Mouse (Mus musculus): ENCODE measurements at regions not wholly inside any gene's neighbourhood (a gene's known extent, or its start where the extent isn't known, plus 50 kb on each side); places are given as distances from the start of the nearest gene placed in this dataset.

- H3K9ac ChIP-seq (ENCODE audit: low read depth, poor library complexity, severe bottlenecking), result no peak overlapping the region
- TF ChIP-seq EP300 (IDR thresholded peaks at IDR 0.05; ENCODE audit: insufficient read depth, low read depth, low read length), result no peak
- TF ChIP-seq CTCF (IDR thresholded peaks at IDR 0.05; ENCODE audit: low read depth, low read length), result no peak
- no peak for TF ChIP-seq POLR2A (IDR thresholded peaks at IDR 0.05; ENCODE audit: insufficient read depth, low read length)
- H3K27ac ChIP-seq (ENCODE audit: insufficient read depth, low read length), result no peak overlapping the region
- no peaks in the 10 kb centered on the region for H3K36me3 ChIP-seq (ENCODE audit: control insufficient read depth, insufficient read depth, low read length, poor library complexity, severe bottlenecking)
- H3K4me1 ChIP-seq (ENCODE audit: control insufficient read depth, insufficient read depth, low read length), result no peaks in the 10 kb centered on the region
- H3K9me3 ChIP-seq (replicated peaks; ENCODE audit: control insufficient read depth, insufficient read depth, low read length, poor library complexity, severe bottlenecking), result no peaks in the 10 kb centered on the region
- no peak overlapping the region for H3K4me3 ChIP-seq (ENCODE audit: low read depth, low read length)
- H3K27me3 ChIP-seq (ENCODE audit: control insufficient read depth, insufficient read depth, low read length, poor library complexity, severe bottlenecking), result no peaks in the 10 kb centered on the region
These were observed 378.6 kb upstream of the Zmiz1 start for GRCm38 (mm10) chr14:25080431-25080830.

- Histone ChIP-seq H3K4me1 (ENCODE audit: control insufficient read depth, insufficient read depth, low read length) (no peaks in the 10 kb centered on the region), H3K9me3 (replicated peaks; ENCODE audit: control insufficient read depth, insufficient read depth, low read length, poor library complexity, severe bottlenecking) (no peaks in the 10 kb centered on the region), H3K27me3 (ENCODE audit: control insufficient read depth, insufficient read depth, low read length, poor library complexity, severe bottlenecking) (no peaks in the 10 kb centered on the region; the same call in 1 of the 2 replicates), H3K36me3 (ENCODE audit: control insufficient read depth, insufficient read depth, low read length, poor library complexity, severe bottlenecking) (no peaks in the 10 kb centered on the region), H3K4me3 (ENCODE audit: low read depth, low read length) (no peak overlapping the region), H3K9ac (ENCODE audit: low read depth, poor library complexity, severe bottlenecking) (no peak overlapping the region), H3K27ac (ENCODE audit: insufficient read depth, low read length) (no peak overlapping the region)
- TF ChIP-seq CTCF (IDR thresholded peaks at IDR 0.05; ENCODE audit: low read depth, low read length) (no peak), EP300 (IDR thresholded peaks at IDR 0.05; ENCODE audit: insufficient read depth, low read depth, low read length) (no peak), POLR2A (IDR thresholded peaks at IDR 0.05; ENCODE audit: insufficient read depth, low read length) (no peak)
These were observed 375.1 kb upstream of the Zmiz1 start for GRCm38 (mm10) chr14:25083847-25084246.

GRCm38 (mm10) chr14:25096786-25097185, 362.2 kb upstream of the Zmiz1 start:
- TF ChIP-seq POLR2A (IDR thresholded peaks at IDR 0.05; ENCODE audit: insufficient read depth, low read length) (no peak), EP300 (IDR thresholded peaks at IDR 0.05; ENCODE audit: insufficient read depth, low read depth, low read length) (no peak), CTCF (IDR thresholded peaks at IDR 0.05; ENCODE audit: low read depth, low read length) (no peak)
- no peaks in the 10 kb centered on the region for H3K27me3 ChIP-seq (ENCODE audit: control insufficient read depth, insufficient read depth, low read length, poor library complexity, severe bottlenecking)
- H3K36me3 ChIP-seq (ENCODE audit: control insufficient read depth, insufficient read depth, low read length, poor library complexity, severe bottlenecking), result no peaks in the 10 kb centered on the region
- no peaks in the 10 kb centered on the region for H3K9me3 ChIP-seq (replicated peaks; ENCODE audit: control insufficient read depth, insufficient read depth, low read length, poor library complexity, severe bottlenecking)
- H3K9ac ChIP-seq (ENCODE audit: low read depth, poor library complexity, severe bottlenecking), result no peak overlapping the region
- H3K4me1 ChIP-seq (ENCODE audit: control insufficient read depth, insufficient read depth, low read length), result no peaks in the 10 kb centered on the region
- H3K27ac ChIP-seq (ENCODE audit: insufficient read depth, low read length), result no peak overlapping the region
- no peak overlapping the region for H3K4me3 ChIP-seq (ENCODE audit: low read depth, low read length)

GRCm38 (mm10) chr14:25105391-25105790, 353.6 kb upstream of the Zmiz1 start:
- Histone ChIP-seq H3K27ac (ENCODE audit: insufficient read depth, low read length) (no peak overlapping the region), H3K27me3 (ENCODE audit: control insufficient read depth, insufficient read depth, low read length, poor library complexity, severe bottlenecking) (no peaks in the 10 kb centered on the region), H3K9ac (ENCODE audit: low read depth, poor library complexity, severe bottlenecking) (no peak overlapping the region), H3K4me3 (ENCODE audit: low read depth, low read length) (no peak overlapping the region), H3K4me1 (ENCODE audit: control insufficient read depth, insufficient read depth, low read length) (peaks cover 4% of the 10 kb centered on the region), H3K36me3 (ENCODE audit: control insufficient read depth, insufficient read depth, low read length, poor library complexity, severe bottlenecking) (no peaks in the 10 kb centered on the region), H3K9me3 (replicated peaks; ENCODE audit: control insufficient read depth, insufficient read depth, low read length, poor library complexity, severe bottlenecking) (no peaks in the 10 kb centered on the region)
- no peak for TF ChIP-seq POLR2A (IDR thresholded peaks at IDR 0.05; ENCODE audit: insufficient read depth, low read length)
- no peak for TF ChIP-seq EP300 (IDR thresholded peaks at IDR 0.05; ENCODE audit: insufficient read depth, low read depth, low read length)
- no peak for TF ChIP-seq CTCF (IDR thresholded peaks at IDR 0.05; ENCODE audit: low read depth, low read length)

GRCm38 (mm10) chr14:25106451-25106850, 352.5 kb upstream of the Zmiz1 start:
- Histone ChIP-seq H3K36me3 (ENCODE audit: control insufficient read depth, insufficient read depth, low read length, poor library complexity, severe bottlenecking) (no peaks in the 10 kb centered on the region), H3K4me3 (ENCODE audit: low read depth, low read length) (no peak overlapping the region), H3K9ac (ENCODE audit: low read depth, poor library complexity, severe bottlenecking) (no peak overlapping the region), H3K27ac (ENCODE audit: insufficient read depth, low read length) (no peak overlapping the region), H3K27me3 (ENCODE audit: control insufficient read depth, insufficient read depth, low read length, poor library complexity, severe bottlenecking) (no peaks in the 10 kb centered on the region), H3K9me3 (replicated peaks; ENCODE audit: control insufficient read depth, insufficient read depth, low read length, poor library complexity, severe bottlenecking) (no peaks in the 10 kb centered on the region), H3K4me1 (ENCODE audit: control insufficient read depth, insufficient read depth, low read length) (peaks cover 4% of the 10 kb centered on the region)
- TF ChIP-seq EP300 (IDR thresholded peaks at IDR 0.05; ENCODE audit: insufficient read depth, low read depth, low read length) (no peak), POLR2A (IDR thresholded peaks at IDR 0.05; ENCODE audit: insufficient read depth, low read length) (no peak), CTCF (IDR thresholded peaks at IDR 0.05; ENCODE audit: low read depth, low read length) (no peak)

- H3K36me3 ChIP-seq (ENCODE audit: control insufficient read depth, insufficient read depth, low read length, poor library complexity, severe bottlenecking), result no peaks in the 10 kb centered on the region
- H3K27me3 ChIP-seq (ENCODE audit: control insufficient read depth, insufficient read depth, low read length, poor library complexity, severe bottlenecking), result no peaks in the 10 kb centered on the region
- H3K4me3 ChIP-seq (ENCODE audit: low read depth, low read length), result no peak overlapping the region
- no peak overlapping the region for H3K27ac ChIP-seq (ENCODE audit: insufficient read depth, low read length)
- TF ChIP-seq EP300 (IDR thresholded peaks at IDR 0.05; ENCODE audit: insufficient read depth, low read depth, low read length), result no peak
- no peak for TF ChIP-seq CTCF (IDR thresholded peaks at IDR 0.05; ENCODE audit: low read depth, low read length)
- TF ChIP-seq POLR2A (IDR thresholded peaks at IDR 0.05; ENCODE audit: insufficient read depth, low read length), result no peak
- H3K9ac ChIP-seq (ENCODE audit: low read depth, poor library complexity, severe bottlenecking), result no peak overlapping the region
- H3K4me1 ChIP-seq (ENCODE audit: control insufficient read depth, insufficient read depth, low read length), result peaks cover 4% of the 10 kb centered on the region
- no peaks in the 10 kb centered on the region for H3K9me3 ChIP-seq (replicated peaks; ENCODE audit: control insufficient read depth, insufficient read depth, low read length, poor library complexity, severe bottlenecking)
These were observed 350.8 kb upstream of the Zmiz1 start for GRCm38 (mm10) chr14:25108101-25108652.
